Mouse (Mus musculus): ENCODE results near the gene Kdr.

The Kdr gene

DNA sequence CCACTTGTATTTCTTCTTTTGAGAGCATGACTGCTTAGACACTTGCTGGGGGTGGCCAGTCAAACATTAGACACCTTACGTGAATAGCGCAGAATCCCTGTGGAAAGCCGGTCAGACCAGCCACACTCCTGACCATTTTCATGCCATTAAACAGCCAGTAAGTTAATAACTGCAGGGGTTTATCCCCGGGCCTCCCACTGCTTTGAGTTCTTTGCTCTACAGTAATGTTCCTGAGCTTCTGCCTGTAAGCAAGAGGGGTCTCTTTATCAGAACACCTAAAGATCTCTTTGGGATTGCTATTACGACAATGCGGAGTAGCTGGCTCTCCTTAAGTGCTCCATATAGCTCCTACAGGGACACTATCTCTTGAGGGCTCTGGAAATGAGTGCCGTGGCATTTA is 58.7 kb downstream of the Kdr start:
- DNase-seq (ENCODE audit: low read depth, low spot score), result no peak

DNA sequence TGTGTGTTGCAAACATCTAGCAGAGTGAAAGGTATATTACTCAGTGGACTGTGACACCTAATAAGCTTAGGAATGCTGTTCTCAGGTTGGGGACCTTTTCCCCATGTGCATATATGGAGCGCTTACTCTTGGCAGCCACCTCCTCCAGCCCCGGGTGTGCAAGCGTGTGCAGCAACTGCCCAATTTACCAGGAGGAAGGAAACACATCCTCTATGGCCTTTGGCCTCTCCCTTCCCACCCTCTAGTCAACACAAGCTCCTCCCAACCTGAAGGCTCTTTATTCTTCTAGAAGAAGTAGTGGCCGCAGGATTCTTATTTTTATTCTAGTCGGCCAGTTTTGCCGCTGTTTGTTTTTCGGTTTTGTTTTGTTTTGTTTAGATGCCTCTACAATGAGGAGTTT is 60.1 kb downstream of the Kdr start:
- DNase-seq (ENCODE audit: low read depth, low spot score), result no peak

DNA sequence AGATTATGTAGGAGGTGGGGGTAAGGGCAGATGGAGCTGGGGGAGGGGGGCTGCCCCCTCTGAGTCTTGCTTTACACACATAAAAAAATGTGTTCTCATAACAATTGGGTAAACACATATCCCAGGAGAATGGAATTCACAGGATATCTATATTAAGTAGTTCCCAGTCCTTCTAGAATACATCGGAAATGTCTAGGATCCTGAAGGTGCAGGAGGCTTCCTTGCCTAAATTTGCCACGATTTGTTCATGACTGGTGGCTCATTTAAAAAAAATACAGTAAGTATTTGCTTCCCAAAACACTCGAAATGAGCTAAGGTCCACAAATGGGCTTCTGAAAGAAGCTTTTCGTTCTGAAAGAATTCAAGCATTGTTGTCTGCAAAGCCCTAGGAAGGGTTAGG is 61.0 kb downstream of the Kdr start:
- DNase-seq (ENCODE audit: low read depth, low spot score), result no peak

DNA sequence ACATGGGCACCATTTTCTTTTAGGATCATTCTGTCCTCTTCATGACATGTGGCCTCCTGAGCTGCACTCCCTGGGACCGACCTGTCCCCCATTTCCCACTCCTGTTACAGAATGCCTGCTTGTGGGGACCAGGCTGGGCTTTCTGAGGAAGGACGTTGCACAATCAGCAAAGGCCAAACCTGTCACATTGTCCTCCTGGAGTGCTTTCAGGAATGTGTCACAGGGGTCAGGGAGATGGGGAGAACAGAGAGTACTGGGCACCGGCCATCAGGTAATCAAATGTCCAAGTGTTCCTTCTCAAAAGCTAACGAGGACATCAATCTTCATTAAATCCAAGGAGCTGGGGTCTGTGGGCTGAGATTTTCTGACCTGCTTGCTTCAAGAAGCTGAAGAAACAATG is 72.2 kb downstream of the Kdr start:
- no peak for DNase-seq (ENCODE audit: low read depth, low spot score)

DNA sequence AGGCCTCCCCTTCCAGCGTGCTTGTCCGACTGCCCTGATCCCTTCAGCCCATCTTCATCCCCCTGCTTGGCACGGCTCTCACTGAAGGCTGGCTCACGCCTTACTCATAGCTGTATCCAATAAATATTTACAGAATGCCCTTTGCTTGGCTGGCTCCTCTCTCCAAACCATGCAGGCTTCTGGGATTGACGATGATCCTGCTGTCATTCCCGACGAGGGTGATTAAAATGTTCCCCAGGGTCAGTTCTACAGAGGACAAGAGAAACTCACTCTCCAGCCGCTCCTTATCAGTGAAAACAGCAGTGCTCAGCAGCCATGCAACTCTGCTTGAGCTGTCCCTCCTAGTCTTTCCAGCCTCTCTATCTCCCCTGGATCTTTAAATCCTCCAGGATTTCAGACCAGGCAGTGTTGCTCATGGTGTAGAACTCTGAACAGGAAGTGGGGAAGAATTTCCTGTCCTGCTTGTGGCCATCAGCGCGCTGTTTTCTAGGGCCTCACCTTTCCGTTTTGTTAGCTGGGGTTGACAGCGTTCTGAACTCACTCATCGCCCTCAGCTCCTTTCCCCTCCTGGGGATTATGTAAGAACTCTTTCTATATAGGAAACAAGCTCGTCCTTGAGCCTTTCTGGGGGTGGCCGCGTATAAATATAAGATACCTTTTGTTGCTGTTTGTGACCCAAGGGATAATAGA is 77.9 kb downstream of the Kdr start:
- no peak for DNase-seq (ENCODE audit: low read depth, low spot score)

DNA sequence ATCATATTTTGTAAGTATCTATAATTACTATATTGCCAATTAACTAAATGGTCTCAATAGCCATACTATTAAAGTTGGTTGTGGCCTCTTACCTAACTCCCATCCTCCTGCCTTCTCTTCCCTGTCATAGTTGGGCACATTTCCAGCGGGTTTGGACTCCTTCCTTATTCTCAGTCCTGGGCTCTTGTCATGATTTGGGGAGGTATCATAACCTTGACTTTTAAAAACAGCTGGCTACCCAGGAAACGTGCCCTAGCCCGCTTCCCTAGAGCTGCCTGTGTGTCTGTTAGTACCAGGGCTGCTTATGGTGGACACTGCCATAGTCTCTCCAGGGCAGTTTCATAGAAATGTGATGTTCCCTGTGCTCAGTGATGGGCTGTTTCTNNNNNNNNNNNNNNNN is 82.9 kb downstream of the Kdr start:
- no peak for DNase-seq (ENCODE audit: low read depth, low spot score)

DNA sequence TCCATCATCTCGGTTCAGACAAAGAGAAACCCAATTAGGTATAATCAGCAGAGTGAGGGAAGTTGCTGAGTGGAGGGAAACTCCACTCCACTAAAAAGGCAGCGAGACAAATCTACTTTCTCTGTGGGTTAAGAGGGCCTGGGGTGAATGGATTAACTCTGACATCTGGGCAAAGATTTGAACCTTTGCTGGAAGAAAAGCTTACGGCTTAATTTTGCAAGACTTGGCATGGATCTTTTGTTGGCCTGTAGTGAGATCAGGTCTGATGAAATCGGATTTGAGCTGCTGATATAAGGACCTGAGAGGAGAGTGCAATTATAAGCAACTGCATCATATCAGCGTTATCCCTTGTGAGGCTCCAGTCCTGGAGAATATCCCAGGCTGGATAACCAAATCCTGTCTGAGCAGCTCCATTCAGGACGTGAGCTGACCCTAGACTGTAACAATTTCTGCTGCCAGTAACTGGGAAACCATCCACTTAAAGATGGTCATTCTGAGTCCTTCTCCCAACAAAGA is 85.2 kb downstream of the Kdr start:
- no peak for DNase-seq (ENCODE audit: low read depth, low spot score)

Data from mesoderm, embryonic 11.5 days (tissue).